Mouse (Mus musculus): ENCODE results near the gene Maml3.

GRCm38 (mm10) chr3:51869980-51870379, 234.9 kb downstream of the Maml3 start:
- no peak for TF ChIP-seq CTCF (IDR thresholded peaks at IDR 0.05; ENCODE audit: low read depth)
- TF ChIP-seq EP300 (IDR thresholded peaks at IDR 0.05; ENCODE audit: low read depth): no peak
